Mouse (Mus musculus) A20 (cell line): ENCODE measurements around the gene Ctbp2.
A peak's percentile ranks its signal among the peaks of the same experiment; 100 is the strongest.

Source experiments
- DNase-seq: peaks from one replicate; pipeline ENCODE4 v3.0.0-alpha.2; 2011; ENCODE audit warnings: low read depth, low spot score

The Ctbp2 gene

GRCm38 (mm10) chr7:133123999-133124700 lies at the start of gene Ctbp2:
Gene Ctbp2, minus strand, starts transcription at chr7:133124354.
- no peak for DNase-seq

- no peak for DNase-seq
Observed at GRCm38 (mm10) chr7:133171403-133172032, 47.4 kb upstream of the Ctbp2 start.

DNA sequence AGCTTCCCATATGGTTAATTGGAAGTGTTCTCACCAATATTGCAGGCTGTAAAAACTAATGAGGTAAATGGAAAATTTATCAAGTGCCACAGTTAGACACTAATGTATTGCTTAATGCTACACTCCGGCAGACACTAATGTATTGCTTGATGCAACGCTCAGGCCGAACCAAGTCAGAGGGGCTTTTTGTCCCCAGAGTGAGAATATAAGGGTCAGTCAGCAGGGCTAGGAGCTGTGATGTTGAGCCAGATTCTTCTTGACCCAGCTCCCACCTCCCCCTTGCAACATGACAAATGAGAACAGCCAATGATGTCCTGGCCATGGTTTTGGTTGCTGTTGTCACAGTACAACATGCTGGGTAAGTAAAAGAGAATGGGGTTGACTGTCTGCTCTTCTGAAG lies 44.8 kb upstream of the Ctbp2 start:
- DNase-seq: no peak

DNA sequence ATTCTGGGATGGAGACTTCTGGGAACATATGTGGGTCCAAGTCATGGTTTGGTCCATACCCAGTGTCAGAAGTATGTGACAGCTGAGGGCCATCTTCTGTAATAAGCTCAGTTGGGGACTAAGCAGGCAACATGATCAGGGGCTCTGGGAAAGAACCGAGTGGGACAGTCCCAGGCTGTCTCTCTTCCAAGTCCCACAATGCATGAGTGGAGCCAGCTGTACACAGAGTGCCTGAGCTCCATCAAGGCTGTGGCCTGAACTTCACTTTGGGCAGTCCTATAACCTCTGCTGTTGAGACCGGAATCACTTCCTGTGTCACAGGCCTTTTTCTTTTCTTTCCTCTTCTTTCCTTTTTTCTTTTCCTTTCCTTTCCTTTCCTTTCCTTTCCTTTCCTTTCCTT lies 43.7 kb upstream of the Ctbp2 start:
- no peak for DNase-seq

DNA sequence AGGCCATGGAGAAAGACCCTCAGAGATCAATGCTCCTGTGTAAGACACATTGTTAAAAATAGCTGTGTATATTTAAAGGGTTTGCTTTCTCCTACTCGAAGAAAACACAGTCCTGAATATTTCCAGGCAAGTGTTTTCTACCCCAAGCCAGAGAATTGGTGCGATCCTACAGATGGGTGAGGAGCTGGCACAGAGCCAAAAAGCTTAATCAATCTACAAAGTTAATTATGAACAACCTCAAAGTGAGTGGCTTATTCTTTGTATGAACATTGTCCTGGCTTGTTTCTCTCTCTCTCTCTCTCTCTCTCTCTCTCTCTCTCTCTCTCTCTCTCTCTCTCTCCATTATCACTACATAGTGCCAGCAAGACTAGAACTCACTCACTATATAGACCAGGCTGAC lies 40.6 kb upstream of the Ctbp2 start:
- no peak for DNase-seq

- DNase-seq: no peak
Observed at GRCm38 (mm10) chr7:133163011-133163410, 38.9 kb upstream of the Ctbp2 start.

- no peak for DNase-seq
Observed at GRCm38 (mm10) chr7:133162131-133162530, 38.0 kb upstream of the Ctbp2 start.

DNA sequence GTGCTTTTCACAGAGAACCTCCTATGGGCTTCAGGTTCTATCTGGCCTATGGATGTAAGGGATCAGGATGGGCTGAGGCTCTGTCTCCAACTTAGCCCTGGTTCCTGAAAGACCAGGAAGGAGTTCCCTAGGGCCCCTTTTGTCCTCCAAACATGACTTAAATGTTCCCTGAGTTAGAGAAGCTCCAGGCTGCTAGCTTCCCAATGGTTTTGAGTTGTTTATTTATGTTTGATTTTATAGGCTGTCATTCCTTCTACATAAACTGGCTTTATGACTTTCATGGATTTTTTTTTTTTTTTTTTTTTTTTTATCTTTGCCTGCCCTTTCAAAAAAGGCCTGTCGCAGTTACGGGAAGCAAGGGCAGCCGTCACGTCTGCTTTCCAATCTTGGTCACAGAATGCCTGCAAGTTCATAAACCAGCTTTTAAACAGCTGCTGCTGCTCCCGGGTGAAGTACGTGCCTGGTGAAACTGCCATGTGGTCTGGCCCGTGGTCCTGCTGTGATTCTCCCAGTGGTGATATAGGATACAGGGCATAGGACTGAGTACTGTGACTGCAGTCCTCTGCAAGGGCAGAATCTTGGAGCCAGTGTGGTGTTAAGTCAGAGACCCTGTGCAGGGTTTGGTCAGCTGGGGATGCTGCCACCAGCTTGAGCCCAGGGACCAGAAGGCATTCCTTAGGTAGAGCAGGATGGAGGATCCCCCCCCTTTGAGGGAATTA lies 37.4 kb upstream of the Ctbp2 start:
- no peak for DNase-seq

DNA sequence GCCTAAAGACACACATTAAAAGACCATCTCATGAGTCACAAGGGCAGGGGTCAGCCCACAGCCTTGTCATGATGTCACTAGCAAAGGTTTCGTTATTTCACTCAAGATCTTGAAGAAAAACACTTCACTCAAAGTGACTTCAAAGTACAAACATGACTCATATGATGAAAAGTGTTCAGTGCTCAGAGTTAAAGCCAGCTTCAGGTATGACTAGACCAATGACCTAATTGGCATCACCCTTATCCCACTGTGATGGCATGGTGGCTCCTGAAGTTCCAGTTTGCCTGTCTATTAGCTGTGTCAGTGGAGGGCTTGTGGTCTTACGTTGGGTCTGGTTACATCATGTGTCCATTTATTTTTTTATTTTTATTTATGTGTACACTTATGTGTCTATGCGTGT lies 35.4 kb upstream of the Ctbp2 start:
- no peak for DNase-seq

- no peak for DNase-seq
Observed at GRCm38 (mm10) chr7:133155621-133156020, 31.5 kb upstream of the Ctbp2 start.

DNA sequence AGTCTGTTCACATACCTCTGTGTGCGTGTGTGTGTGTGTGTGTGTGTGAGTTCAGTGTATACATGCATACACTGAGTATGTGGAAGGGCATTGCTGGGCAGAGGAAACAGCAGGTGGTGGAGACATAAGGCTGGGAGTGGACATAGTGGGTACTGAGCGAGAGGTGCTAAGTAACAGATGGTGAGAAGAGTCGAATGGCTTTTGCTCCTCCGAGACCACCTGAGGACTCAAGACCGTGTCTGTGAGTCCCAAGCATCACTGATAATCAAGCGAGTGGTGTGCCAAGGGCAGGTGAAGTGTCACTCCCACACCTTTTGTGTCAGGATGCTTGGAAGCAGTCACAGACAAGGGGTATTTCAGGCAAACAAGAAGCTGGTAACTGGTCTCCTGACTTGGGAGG lies 30.7 kb upstream of the Ctbp2 start:
- DNase-seq: no peak

DNA sequence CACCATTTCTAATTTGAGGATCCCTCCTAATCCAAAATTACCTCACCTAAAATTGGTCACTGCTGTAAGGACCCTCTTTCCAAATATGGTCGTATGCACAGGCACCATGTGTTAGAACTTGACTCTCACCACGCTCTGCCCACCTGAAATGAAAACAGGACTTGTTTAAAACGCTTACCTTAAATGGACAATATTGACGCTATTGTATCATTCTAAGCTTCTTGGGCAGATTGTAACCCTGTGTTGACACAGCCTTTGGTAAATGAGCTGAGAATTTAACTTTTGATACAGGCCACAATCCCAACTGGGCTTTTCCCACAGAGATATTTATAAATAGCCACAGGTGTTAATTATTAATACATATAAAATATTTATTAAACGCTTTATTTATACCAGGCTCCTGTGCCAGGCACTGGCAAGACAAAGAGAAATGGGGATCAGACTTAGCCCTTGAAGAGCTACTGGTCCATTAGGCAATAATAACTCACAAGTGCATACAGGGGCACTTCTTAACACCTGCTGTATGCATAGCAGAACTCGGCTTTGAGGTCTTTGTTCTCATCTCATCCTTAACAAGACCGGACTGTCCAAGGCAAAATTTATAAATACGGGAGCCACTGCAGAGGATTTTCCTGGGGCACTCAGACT lies 15.7 kb upstream of the Ctbp2 start:
- no peak for DNase-seq

GRCm38 (mm10) chr7:133133552-133133951 lies 9.4 kb upstream of the Ctbp2 start:
- peak; percentile 35 for DNase-seq

GRCm38 (mm10) chr7:133132702-133133101 lies 8.5 kb upstream of the Ctbp2 start:
- DNase-seq: no peak

DNA sequence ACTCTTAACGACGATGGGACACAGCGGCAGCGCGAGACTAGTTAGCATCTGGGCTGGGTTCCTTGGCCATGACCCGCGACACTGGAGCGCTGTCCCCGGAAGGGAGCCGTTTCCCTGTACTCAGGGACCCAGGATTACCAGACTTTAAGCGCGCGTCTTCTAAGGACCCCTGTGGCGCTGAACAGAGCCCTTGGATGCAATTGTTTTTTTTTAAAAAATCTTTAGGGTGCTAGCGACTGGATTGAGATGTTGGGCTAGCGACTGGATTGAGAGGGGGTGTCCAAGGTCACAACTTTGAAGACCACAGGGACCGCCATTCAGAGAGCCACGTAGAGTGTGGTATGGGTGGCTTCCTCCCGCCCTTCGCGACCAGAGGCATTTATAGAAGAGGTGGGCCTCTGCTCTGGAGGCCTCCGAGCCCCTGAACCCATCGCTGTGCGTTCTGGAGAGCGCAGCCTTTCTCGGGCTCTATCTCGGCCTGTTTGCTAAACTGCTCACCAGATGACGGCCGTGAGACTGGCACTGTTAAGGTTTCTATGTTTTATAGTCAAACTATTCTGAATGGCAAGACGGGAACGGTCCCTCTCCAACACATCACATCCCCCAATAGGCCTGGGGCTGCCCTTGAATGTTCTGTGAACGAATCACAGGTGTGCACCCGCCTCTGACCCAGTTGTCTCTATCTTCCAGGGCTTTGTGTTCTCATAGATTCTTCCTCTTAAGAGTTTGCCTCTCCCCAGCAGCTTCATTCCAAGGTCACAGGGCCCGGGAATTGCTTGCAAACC lies 739 bp upstream of the Ctbp2 start:
- DNase-seq: no peak

DNA sequence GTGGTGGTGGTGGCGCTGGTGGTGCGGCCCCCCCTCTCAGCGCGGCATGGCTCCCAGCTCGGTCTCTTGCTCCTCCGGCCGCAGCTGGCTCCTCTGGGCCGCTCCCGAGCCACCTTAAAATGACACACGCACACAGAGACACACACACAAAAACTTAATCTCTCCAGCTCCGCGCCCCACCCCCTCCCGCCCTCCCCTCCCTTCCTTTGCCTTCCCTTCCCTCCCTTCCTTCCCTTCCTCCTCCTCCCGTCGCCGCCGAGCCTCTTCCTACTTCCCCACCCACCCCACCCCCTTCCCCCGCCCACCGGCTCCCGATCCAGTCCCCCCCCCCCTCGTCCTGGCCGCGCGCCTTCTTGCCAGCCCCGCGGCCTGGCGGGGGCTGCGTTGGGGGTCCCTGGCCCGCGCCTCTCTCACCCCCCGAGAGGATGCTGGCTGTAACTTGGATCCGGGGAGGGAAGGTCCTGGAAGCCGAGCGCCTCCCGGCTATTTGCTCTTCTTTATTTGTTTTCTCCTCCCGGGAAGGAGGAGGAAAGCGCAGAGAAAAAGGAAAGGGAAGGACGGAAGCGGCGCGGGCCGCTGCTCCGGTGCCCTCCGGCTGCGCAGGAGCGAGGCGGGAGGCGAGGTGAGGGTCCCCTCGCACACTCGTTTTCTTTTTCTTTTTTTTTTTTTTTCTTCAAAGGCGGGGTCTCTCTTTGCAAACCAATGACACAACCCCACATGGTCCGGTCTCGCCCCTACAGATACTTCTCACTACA lies 733 bp downstream of the Ctbp2 start, which contains the start of gene Fgfr2:
Fgfr2 (minus strand) TSS at position 107 of the 755 bp plus-strand sequence.
- DNase-seq: no peak

- DNase-seq: no peak
Observed at GRCm38 (mm10) chr7:133122379-133123243, 1.5 kb downstream of the Ctbp2 start.

DNA sequence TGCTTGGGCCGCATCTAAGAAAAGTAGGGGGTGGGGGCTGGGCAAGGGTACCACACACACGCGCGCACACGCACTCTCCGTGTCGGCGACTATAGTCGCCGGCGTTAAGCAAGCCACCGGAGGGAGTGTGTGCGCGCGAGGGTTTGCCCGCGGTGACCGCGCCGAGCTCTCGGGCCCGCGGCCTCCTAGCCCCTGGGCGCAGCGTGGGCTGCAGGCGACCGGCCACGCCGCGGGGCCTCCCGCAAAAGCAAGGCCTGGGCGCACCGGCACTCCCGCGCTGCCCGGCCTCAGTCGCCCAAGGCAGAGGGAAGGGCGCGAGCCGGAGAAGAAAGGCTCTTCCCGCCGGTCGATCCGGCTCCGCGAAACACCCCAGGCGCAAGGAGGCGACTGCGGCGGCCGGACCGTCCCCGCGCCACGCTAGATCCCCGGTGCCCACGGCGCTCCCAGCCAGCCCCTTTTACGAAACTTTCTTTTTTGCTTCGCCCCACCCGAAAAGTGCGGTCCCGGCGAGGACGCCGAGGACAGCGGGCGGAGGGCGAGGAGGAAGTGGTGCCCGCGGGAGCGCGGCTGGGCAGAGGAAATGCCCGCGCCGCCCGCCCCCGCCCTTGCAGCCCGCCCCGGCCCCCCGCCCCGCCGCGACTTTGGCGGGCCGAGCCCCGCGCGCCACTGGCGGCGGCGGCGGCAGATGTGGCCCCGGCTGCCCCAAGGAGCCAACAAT lies 2.3 kb downstream of the Ctbp2 start:
- DNase-seq: no peak

DNA sequence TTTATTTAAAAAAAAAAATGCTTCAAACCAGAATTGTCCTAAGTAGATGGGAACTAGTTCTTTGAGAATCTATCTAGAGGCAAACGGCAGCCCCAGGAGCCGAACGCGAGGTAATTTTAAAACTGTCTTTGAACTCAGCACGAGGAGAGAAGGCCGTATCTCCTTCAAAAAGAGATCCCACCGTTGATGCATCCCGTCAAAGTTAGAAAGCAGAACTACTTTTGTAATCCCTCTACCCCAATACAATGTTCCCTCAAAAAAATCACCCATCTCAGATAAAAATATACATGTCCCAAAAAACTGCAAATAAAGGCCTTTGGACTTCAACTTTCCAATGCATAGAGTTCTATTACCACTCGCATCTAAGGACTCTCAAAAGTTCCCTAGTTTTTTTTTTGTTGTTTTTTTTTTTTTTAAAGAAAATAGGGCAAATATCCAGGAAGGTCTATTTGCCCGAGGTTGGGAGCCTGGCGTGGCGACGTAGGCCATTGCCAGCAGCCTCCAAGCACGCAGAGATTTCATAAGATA lies 3.0 kb downstream of the Ctbp2 start:
- no peak for DNase-seq
